Mouse (Mus musculus) G1E (cell line): ENCODE data around the gene Lamtor5.

ENCODE experiments used
- GATA1 ChIP-seq: IDR thresholded peaks from 2 replicates; pipeline ENCODE4 v1.6.1; 2012; ENCODE audit warnings: borderline replicate concordance, low read length, inconsistent platforms, mixed read lengths
- TAL1 ChIP-seq: conservative IDR thresholded peaks from 2 replicates; pipeline ENCODE4 v1.6.1; 2012; ENCODE audit warnings: low read depth, low read length, inconsistent platforms, mixed read lengths

DNA sequence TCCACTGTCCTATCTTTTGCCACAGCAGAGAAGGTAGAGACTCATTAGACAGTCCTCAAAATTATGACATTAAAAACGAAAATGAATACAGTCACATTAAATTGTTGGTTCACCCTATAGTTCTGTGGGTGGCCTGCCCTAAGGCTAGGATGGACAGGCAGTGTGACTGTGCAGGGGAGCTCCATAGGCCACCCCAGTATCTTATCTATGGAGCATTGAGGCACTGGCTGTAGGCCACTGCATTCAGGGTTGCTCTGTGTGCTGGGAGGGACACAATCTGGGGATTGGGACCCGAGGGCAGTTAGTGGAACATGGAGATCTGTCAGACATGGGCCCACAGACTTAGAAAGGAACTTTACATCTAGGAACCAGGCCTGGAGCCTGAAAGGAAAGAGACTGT lies 44.7 kb upstream of the Lamtor5 start:
- TF ChIP-seq GATA1 (no peak), TAL1 (no peak)
